Mouse (Mus musculus): ENCODE results near the gene Oas1a.
"Not testable (repeated sequence)": the region's sequence is repeated elsewhere in the genome, so short reads cannot be mapped to it uniquely, and the experiment has no call there.

Gene Oas1a

DNA sequence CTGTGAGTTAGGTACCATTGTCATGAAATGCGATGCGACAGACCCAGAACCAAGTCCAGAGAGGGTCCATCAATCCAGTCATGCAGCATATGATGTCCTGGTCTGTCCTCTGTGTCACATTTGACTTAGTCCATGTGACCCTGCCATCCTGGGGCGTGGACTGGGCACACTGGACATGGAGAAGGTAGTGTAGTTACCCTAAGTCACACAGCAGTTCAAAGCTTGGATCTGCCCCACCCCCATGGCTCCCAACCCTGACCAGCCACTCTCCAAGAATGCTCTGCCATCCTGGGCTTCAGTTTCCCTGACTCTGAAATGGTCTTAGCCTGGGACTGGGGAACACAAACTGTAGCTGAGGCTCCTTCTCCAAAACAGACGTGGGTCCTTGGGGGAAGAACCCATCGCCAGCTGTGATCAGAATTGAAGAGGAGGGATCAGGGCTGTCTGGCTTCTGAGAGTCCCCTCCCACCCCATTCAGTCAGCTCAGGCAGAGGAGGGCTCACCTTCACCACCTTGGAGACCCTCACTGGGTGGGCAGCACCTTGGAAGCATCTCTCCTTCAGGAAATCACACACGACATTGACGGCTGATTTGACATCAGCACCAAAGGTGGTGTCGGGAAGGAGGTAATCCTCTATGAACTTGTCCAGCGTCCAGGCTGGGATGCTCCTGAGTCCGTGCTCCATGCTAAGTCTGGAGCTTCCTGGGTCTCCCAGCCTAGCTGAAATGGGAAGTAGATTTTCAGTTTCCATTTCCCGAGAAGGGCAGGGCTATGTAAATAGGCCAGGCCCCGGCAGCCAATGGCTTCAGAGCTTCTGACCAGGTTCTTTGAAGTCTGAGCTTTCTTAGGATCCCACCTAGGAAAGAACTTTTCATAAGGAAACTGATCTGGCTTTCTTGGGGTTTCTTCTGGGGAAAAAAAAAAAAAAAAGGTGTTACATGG lies at the start of gene Oas1a:
Gene Oas1a (minus strand): TSS at position 731 of the 943 bp plus-strand sequence.
- DNase-seq (ENCODE audit: low spot score in 2 of 2): peak in 1 of 2 experiments; percentile 54

DNA sequence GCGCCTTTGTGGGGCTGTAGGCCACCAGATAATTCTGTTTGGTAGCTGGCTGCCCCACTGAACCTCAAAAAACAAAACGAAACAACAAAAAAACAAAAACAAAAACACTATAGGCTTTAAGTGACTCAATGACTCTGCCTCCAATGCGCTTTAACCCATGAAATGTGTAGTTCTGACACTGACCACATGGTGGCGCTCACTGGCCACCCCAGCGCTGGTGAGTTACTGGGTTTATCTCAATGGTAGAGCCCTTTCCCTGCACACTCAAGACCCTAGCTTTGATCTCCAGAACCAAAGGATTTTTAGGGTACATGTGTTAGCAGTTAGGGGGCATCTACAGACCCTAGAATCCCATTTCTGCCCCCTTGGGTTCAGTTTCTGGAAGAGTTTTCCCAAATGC lies 46.7 kb upstream of the Oas1a start:
- no peak for DNase-seq (ENCODE audit: low spot score in 2 of 2)

DNA sequence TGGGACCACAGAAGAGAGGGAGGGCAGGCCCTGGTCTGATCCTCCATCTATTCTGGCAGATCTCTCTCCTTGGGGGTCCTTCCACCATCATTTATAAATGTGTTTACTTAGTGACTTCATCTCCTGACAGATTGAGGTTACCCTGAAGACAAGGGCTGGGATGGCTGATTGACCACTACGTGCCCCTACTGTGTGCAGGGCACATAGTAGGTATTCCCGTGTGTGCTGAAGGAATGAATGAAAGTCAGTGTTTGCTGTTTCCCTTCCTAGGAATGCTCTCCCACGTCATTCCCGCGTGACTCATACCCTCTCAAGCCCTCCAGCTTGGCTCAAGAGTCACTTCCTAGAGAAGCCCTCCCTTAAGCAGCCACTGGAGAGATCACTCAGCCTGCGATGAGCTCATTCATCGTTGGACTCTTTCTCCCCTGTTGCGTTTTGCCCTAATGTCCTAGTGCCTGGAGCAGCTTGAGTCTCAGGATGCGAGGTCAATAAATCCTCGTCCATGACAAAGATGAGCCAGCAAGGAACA lies 45.0 kb upstream of the Oas1a start:
- no peak for DNase-seq (ENCODE audit: low spot score in 2 of 2)

DNA sequence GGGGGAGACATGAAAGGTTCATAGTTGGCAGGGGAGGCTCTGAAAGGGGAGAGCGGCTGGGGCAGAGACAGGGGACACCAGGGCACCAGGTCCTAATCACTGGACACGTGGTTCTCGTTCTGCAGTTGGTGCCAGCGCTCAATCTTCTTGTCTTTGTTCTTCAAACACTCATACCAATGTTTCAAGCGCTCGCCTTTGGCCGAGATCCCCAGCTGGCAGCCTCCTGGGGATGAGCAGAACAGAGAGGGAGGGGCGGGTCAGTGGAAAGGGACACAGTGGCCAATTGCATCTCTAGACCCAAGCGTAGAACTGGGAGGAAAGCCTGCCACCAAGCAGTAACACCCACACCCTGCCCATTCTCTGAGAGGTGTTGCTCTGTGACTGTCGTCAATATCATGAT lies 34.8 kb upstream of the Oas1a start:
- DNase-seq (ENCODE audit: low spot score in 2 of 2): no peak

DNA sequence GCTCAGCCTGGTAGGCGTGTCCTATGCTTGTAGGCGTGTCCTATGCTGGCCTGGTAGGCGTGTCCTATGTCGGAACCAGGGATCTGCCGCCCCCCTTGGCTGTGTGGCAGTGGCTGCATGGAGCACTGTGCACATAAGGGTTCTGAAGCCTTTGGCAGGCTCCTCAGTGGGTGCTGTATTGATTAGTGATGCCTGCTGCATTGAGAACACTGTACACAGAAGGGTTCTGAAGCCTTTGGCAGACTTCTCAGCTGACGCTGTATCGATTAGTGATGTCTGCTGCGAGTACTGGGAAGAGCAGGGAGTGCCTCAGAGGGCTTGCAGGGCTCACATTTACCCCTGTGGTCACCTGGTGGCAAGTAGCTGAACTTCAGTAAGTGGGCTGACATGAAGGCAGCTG lies 31.3 kb upstream of the Oas1a start:
- DNase-seq (ENCODE audit: low spot score in 2 of 2): no peak

DNA sequence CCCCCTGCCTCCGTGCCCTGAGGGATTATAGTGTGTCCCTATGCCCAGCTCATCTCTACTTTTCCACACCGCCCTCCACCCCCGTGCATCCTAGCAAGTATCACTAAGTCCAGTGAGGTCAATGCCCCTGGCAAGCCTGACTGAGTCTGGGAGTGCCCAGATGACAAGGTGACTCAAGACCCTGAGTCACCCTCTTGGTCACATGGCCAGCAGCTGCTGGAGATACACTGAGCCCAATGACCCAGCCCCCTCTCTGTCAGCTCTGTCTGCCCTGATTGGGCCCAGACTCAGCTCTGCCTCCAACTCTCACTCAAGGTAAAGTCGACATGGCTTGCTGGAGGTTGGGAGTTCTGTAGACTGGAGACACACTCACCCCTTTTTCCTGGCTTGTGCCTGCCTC lies 30.5 kb upstream of the Oas1a start:
- DNase-seq (ENCODE audit: low spot score in 2 of 2): no peak

DNA sequence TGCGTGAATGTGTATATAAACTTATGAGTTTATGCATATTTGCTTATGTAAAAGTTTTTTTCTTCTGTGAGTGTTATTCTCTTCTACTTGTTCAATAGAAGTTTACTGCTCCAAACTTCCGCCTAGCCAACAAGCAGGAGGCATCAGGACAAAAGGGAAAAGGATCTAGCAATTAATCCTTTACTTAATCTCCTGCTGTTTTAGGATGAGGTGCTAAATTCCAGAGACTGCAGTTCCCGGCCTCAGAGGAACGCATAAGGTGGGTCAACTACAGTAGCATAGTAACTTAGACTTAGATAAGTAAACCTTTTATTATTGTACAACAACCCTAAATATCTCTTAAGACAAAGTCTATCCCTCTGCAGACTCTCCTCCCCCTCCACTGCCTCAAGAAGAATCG lies 26.6 kb upstream of the Oas1a start:
- no peak for DNase-seq (ENCODE audit: low spot score in 2 of 2)

DNA sequence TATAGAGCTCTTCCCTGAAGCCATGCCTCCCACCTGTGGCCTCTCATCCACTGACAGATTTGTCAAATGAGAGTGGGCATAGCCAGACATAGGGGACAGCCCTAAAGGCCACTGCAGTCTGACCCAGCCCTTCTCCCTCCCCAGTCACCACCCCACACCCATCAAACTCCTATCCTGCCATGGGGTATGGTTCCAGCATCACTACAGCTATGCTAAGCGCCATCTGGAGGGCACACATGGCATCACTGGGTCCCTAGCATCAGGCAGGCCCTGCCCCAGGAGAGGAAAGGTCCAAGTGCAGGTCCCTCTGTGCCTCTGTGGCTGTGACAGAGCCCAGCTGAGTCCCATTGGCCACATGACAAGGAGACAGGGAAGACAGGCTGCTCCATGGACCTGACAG lies 19.7 kb upstream of the Oas1a start:
- DNase-seq (ENCODE audit: low spot score in 2 of 2): peak in 1 of 2 experiments; percentile 54

DNA sequence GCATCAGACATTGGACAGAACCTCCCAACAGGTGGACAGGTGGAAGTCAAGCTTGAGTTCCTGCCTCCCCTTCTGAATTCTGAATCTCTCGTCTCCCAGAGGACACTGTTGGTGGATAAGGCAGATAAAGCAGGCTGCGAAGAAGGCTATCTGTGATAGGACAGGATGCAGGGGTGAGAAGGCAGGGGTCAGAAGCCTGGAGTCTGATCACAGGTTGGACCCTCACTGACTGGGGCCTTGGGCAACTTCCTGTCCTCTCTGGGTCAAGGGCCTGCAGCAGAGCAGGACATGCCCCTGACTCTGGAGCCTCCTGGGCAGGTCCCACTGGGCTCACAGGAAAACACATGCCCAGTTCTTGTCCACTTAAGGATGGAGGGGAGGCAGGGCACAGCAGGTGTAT lies 19.0 kb upstream of the Oas1a start:
- peak in 1 of 2 experiments; percentile 51 for DNase-seq (ENCODE audit: low spot score in 2 of 2)

DNA sequence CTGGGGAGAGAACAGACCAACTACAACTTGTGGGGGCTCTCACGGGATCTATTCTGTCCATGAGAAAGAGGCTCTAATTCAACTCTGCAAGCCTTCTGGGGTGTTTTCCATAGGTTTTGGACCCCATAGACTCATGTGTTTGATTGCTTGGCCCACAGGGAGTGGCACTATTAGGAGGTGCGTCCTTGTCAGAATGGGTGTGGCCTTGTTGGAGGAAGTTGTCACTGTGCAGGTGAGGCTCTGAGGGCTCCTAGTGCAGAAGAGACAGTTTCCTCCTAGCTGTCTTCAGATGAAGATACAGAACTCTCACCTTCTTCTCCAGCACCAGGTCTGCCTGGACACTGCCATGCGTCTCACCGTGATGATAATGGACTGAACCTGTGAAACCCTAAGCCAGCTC lies 17.2 kb upstream of the Oas1a start:
- peak in 1 of 2 experiments; percentile 39 for DNase-seq (ENCODE audit: low spot score in 2 of 2)

DNA sequence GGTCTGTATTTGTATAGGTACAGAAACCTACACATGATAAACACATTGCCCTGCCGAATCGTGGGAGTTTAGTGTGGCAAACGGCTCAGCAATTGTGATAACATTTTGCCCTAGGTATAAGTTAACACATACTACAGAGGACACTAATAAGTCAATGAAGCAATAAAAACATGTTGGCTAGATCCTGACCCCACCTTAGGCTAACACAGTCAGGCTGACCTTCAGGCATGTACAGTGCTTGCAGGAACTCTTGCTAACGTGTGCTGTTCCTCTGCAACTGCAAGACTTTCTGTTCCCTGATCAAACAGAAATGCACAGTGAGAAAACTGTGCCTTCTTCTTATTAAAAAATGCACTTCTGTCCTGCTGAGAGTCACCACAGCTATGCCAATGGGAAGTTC lies 16.6 kb upstream of the Oas1a start:
- DNase-seq (ENCODE audit: low spot score in 2 of 2): no peak

DNA sequence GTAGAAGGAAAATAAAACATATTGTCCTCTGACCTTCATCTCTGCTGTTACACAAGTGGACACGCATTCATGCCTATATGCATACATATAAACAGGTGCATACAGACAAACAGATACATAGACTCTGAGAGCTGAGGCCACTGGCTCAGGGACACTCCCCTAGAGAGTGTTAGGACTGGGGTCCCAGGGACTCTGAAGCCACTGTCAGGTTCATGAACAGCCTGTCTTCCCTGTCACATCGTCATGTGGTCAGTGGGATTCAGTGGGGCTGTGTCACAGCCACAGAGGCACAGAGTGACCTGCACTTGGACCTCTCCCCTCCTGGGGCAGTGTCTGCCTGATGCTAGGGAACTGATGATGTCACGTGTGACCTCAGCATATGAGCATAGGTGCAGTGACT lies 13.0 kb upstream of the Oas1a start:
- no peak for DNase-seq (ENCODE audit: low spot score in 2 of 2)

DNA sequence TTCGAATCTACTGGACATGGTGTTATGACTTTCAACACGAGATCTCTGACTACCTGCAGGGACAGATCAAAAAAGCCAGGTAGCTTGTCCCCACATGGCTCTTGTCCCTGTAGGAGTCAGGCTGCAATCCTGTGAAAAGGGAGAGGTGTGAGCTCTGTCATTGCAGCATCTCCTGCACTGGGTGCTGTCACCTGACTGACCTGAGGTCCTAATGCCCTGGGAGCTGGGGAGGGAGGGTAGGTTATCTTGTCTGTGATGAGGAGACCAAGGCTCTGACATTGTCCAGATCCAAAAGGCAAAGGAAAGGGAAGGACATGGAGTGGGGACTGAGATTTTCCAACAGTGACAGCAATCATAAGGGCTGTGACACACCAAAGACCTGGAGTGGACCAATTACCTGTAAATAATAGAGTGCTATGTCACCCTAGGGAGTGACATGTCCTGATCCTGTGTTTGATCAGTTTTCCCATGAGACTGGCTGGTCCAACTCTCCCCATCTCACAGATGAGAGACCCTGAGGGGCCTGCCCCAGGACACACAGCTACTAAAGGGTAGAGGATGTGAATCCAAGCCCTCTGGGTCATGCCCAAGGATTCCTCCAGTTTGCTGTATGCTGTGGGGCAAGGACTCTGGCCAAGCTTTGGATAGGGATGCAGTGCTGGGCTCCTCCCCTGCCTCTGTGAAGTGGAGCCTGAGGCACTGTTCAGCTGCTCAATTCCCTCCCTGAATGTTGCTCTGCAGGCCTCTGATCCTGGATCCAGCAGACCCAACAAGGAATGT lies 12.0 kb upstream of the Oas1a start:
- peak in 1 of 2 experiments; percentile 54 for DNase-seq (ENCODE audit: low spot score in 2 of 2)

DNA sequence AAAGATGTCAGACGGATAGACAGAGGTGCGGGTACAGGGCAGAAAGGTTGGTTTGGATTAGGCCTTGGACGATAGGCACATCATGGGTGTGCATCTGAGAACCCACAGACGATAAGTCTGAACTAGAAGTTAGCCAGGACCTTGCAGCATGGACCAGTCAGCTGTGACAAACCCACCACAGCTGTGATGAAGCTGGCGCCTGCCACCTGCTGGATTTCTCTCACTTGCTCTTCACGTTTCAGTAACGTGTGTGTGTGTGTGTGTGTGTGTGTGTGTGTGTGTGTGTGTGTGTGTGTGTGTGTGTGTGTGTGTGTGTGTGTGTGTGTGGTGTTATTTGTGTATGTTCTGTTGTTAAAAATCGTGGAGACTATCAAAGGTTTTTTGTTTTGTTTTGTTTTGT lies 6.9 kb upstream of the Oas1a start, which contains the start of gene Oas1d:
Gene Oas1d (plus strand): TSS at position 333 of the 400 bp plus-strand sequence.
- not testable (repeated sequence) for DNase-seq (ENCODE audit: low spot score in 2 of 2)

DNA sequence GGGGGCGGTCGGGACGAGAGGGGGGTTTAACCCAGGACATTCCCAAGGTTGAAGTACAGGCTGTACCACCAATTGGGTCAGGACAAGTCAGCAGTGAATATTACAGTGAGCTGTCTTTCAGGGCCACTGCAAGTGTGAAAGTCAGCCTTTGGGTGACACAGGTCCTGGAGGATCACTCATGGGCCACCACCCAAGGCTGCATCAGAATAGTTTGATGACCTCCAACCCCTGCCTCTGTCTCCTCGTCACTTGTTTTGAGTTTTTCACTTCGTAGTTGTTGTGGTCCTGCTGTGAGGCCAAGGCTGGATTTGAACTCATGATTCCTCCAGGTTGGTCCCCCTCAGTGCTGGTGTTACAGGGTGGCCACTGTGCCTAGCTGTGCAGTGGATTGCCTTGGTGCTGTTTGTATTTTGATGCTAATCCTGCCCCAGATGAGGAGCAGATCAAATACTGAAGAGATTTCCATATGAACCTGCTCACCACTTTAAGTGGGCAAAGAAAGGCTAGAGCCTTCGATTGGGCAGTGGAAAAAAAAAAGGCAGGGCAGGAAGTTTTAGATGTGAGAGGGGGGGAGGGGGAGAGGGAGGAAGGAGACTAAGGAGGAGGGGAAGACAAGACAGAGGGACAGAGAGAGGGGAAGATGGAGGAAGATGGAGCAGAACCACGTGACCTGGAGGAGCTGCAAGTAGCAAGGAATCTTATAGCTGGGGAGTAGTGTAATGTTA lies 1.0 kb upstream of the Oas1a start:
- no peak for DNase-seq (ENCODE audit: low spot score in 2 of 2)

DNA sequence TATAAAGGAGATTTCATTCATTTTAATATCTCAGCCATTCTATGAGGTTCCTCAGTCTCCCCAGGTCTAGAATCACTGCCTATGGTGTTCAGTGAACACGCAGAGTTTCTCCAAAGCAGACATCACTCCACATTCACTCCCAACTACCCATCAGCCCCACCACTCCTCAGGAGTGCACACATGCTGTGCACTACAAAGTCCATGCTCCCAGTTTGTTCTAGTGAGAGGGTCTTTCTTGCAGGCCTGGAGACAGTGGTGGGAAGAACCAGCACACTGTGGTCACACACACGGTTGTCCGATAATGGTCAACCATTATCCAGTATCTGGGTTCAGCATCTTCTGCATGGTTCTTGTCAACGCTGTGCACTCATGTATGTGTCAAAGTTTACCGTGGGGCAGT lies 5.3 kb downstream of the Oas1a start:
- DNase-seq (ENCODE audit: low spot score in 2 of 2): peak in 1 of 2 experiments; percentile 54

DNA sequence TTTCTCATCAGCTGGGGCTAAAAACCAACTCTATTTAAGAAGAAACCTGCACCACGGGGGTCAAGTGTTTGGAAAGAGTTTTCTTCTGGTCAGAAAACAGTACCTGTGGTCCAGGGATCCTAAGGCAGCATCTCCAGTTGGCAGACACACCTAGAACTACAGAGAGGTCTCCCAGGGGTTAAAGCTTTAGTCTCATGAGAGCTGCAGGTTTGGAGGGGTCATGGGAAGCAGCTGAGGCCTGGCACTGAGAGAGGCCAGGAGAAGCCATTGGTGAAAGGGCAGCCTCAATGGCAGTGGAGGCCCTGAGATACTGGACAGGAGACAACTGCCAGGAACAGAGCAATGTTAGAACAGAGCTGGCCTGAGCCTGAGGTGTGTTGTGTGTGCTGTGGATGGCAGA lies 6.7 kb downstream of the Oas1a start:
- DNase-seq (ENCODE audit: low spot score in 2 of 2): peak in 1 of 2 experiments; percentile 56

DNA sequence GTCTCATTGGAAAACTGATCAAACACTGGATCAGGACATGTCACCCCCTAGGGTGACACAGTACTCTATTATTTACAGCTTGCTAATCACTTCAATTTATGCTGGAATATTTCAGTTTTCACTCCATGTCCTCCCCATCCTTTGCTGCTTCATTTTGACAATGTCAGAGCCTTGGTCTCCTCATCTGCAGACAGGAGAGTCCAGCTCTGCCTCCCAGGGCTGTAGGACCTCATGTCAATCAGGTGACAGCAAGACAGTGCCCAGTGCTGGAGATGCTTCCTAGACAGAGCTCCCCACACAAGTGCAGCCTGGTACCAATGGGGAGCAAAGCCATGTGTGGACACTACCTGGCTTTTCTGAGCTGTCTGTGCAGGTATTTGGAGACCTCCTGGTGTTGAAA lies 8.6 kb downstream of the Oas1a start:
- peak in 1 of 2 experiments; percentile 55 for DNase-seq (ENCODE audit: low spot score in 2 of 2)

DNA sequence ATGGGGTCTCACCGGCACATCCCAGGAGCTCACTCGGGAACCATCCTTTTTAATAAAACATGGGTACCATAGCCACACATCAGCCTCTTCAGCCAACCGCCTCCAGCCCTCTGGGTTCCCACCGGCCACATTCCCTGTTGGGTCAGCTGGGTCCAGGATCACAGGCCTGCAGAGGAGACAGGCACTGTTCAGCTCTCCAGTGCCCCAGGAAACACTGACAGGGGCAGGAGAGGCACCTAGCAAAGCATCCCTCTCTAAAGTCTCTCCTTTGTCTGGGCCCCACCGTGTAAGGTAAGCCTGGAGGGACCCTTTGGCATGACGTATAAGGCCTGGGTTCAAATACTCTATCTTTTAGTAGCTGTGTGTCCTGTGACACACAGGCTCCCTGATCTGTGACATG lies 9.0 kb downstream of the Oas1a start:
- DNase-seq (ENCODE audit: low spot score in 2 of 2): peak in 1 of 2 experiments; percentile 58

DNA sequence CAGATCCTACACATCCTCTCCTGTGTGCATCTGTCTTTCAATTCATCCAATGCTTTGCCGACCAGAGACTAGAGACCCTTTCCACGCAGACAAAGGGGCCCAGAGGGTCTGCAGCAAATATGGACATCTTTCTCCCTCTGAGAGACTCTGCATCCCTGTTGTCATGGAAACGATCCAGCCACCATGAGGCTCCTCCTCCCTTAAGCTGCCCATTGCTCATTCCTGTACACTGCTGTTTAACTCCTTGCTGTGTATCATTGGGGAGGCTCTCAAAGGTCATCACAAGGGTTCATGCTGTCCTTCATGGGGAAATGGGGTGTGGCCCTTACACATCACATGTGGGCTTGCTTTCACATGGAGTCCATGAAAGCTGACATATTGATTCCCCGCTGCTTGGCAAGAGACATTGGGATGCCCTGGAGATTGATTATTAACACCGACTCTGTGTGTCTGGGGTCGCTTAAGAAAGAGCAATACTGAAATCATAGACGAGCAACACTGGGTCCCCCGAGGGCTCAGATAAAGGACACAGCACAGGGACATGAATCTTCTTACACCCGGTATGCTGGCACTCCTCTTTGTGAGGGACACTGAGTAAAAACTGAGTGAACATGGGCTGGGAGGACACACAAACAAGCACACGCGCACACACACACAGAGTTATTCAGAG lies 12.0 kb downstream of the Oas1a start:
- peak in 1 of 2 experiments; percentile 47 for DNase-seq (ENCODE audit: low spot score in 2 of 2)

DNA sequence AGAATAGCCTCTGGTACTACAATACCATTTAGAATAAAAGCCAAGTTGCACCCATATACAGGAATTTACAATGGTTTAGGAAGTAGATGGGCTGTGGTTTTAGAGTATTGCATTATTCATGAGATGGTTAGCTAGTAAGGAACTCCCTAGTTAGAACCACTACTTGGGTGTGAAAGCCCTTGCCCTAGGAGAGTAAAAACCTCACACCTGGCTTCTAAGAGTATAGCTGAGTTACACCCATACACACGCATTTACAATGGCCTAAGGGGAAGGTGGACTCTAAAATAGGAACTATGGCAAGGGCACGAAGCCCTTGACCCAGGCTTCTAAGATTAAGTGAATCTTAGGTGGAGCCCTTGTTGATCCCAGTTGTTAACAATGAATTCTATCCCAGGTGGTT lies 12.6 kb downstream of the Oas1a start:
- DNase-seq (ENCODE audit: low spot score in 2 of 2): not testable (repeated sequence)

Measured in urinary bladder, postnatal 4 days (tissue).